Mouse (Mus musculus) forebrain, embryonic 15.5 days (tissue): ENCODE data around the gene Cdk5rap1. TPM values are rescaled to one million over a fixed set of nuclear protein-coding genes. Genes with fewer than 3 reads are reported as not detected.

ENCODE experiments used
- ATAC-seq: fragments of 200-750 bp; cut with Nextera tagmentation; replicated peaks from 2 replicates; pipeline ENCODE4 v1.8.0; 2017; ENCODE audit warnings: mild to moderate bottlenecking, moderate TSS enrichment, moderate library complexity
- H3K27ac ChIP-seq: fragments of 300-500 bp; sonication (generic); replicated peaks from 2 replicates; pipeline ENCODE4 v1.5.1; 2015; ENCODE audit warnings: mild to moderate bottlenecking, inconsistent platforms
- H3K27me3 ChIP-seq: fragments of 300-500 bp; sonication (generic); 2 replicates; pipeline ENCODE4 v1.6.1; 2015; ENCODE audit warnings: inconsistent platforms
- H3K36me3 ChIP-seq: fragments of 300-500 bp; sonication (generic); 2 replicates; pipeline ENCODE4 v1.6.1; 2015; ENCODE audit warnings: mild to moderate bottlenecking, inconsistent platforms
- H3K4me1 ChIP-seq: fragments of 300-500 bp; sonication (generic); 2 replicates; pipeline ENCODE4 v1.6.1; 2015; ENCODE audit warnings: inconsistent platforms
- H3K4me2 ChIP-seq: fragments of 300-500 bp; sonication (generic); replicated peaks from 2 replicates; pipeline ENCODE4 v1.6.1; 2015; ENCODE audit warnings: mild to moderate bottlenecking, inconsistent platforms
- H3K4me3 ChIP-seq: fragments of 300-500 bp; sonication (generic); 2 replicates; pipeline ENCODE4 v1.5.1; 2015; ENCODE audit warnings: mild to moderate bottlenecking, inconsistent platforms
- H3K9ac ChIP-seq: fragments of 300-500 bp; sonication (generic); replicated peaks from 2 replicates; pipeline ENCODE4 v1.6.1; 2015; ENCODE audit warnings: mild to moderate bottlenecking, inconsistent platforms
- H3K9me3 ChIP-seq: fragments of 300-500 bp; sonication (generic); 2 replicates; pipeline ENCODE4 v1.6.1; 2016; ENCODE audit warnings: inconsistent platforms
- WGBS: fragments of 180-500 bp; shearing (Covaris S2); methylation state at CpG from one replicate; pipeline ENCODE4 v1.1.7; 2015; ENCODE audit warnings: mixed read lengths; 5-methylcytosine and 5-hydroxymethylcytosine counted together
- polyA plus RNA-seq: library from polyadenylated mRNA; unstranded; fragments of >200 nt; fragmentation: Nextera tagmentation; extraction: Ambion mirVana; gene quantifications from 2 replicates; pipeline ENCODE4 v1.2.1, GENCODE M21; 2015

The Cdk5rap1 gene
- polyA plus RNA-seq, 1 experiment from 2014 or later, result 15.3 TPM

DNA sequence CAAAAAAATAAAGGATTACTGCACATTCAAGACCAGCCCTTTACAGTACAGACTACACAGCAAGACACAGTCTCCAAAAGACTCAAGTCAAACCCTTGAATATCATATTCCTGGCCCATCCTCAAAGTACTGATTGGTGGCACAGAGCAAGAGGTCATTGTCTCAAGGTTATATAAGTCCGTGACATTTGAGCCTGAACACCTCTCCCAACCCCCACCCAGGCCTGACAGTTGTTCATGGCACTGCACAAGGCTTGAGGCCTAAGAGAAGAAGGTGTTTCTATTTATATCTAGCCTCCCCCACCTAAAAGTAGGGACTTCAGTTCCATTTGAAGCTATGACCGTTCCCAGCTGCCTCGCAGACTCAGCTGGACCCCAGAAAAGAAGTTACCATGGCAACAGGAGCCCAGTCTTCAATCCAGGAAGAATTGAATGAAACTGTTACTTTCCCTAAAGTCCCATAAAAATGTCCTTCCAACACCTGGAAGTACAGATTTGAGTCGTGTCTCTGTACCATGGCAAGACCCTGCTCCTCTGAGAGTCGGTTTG lies 32.7 kb upstream of the Cdk5rap1 start:
- no peak overlapping the region for H3K4me2 ChIP-seq
- H3K4me1 ChIP-seq, result peaks cover 19% of the 10 kb centered on the region
- H3K36me3 ChIP-seq, result no peaks in the 10 kb centered on the region
- no peaks in the 10 kb centered on the region for H3K9me3 ChIP-seq
- ATAC-seq, result no peak
- H3K4me3 ChIP-seq, result no peak overlapping the region
- H3K9ac ChIP-seq, result no peak overlapping the region
- H3K27ac ChIP-seq, result no peak overlapping the region
- no peaks in the 10 kb centered on the region for H3K27me3 ChIP-seq
- WGBS, result 46% methylated on average over 5 of the region's 5 CpGs

DNA sequence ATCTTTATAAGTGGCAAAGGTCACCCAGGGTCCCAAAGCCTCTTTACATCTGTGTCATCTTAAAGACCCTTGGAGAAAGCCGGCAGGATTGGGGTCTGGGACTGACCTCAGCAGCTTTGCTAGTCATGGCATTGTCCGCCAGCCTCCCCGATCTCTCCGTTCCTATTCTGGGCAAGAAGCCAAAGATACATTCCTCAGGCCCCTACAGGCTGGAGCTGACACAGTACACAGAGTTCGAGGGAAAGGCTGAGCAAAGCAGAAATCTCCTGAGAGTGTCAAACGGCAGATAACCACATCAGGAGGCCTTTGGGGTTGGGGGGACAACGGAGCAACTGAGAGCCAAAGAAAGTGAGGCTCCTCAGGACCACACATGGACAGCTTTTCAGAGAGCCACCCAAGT lies 30.0 kb upstream of the Cdk5rap1 start:
- no peak overlapping the region for H3K4me2 ChIP-seq
- H3K27ac ChIP-seq, result no peak overlapping the region
- 14% methylated on average over 7 of the region's 7 CpGs for WGBS
- no peak overlapping the region for H3K4me3 ChIP-seq
- H3K9ac ChIP-seq, result no peak overlapping the region
- no peaks in the 10 kb centered on the region for H3K27me3 ChIP-seq
- no peak for ATAC-seq
- H3K36me3 ChIP-seq, result no peaks in the 10 kb centered on the region
- no peaks in the 10 kb centered on the region for H3K9me3 ChIP-seq
- peaks cover 15% of the 10 kb centered on the region for H3K4me1 ChIP-seq

DNA sequence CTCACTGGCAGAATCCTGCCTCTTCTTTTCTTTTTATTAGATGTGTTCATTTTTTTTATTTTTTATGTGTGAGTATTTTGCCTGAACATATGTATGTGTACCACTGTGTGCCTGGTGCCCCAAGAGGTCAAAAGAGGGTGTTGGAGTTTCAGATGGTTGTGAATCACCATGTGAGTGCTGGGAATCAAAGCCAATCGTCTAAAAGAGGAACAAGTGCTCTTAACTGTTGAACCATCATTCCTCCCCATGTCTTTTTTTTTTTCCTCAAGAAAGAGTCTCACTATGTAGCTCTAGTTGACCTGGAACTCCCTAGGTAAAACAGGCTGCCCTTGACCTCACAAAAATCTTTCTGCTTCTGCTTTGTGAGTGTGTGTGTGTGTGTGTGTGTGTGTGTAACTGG lies 29.2 kb upstream of the Cdk5rap1 start:
- Histone ChIP-seq H3K36me3 (no peaks in the 10 kb centered on the region), H3K27me3 (no peaks in the 10 kb centered on the region), H3K9ac (no peak overlapping the region), H3K4me2 (no peak overlapping the region), H3K9me3 (no peaks in the 10 kb centered on the region), H3K4me1 (peaks cover 9% of the 10 kb centered on the region), H3K4me3 (no peak overlapping the region), H3K27ac (no peak overlapping the region)
- 59% methylated on average over 1 of the region's 1 CpGs for WGBS
- no peak for ATAC-seq

DNA sequence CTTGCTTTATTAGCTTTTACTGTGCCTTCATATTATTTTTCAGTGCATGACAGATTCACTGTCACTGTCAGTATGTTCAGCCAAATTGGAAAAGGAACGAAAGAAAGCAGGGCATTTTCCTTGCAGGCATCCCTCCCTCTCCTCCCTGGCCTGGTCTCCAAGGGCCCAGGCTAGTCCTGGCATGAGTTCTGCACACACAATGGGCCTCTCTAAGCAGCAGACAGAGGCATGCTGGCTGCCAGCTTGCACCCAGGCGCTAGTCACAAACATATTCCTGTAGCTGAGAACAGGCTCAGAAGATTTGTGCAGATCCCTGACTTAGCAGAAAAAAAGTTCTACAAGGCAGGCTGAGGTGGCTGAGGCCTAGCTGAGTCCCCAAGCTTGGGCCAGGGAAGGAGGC lies 26.5 kb upstream of the Cdk5rap1 start:
- WGBS, result 42% methylated on average over 2 of the region's 2 CpGs
- no peak overlapping the region for H3K4me2 ChIP-seq
- H3K4me1 ChIP-seq, result peaks cover 4% of the 10 kb centered on the region; the same call in 1 of the 2 replicates
- H3K36me3 ChIP-seq, result no peaks in the 10 kb centered on the region
- H3K4me3 ChIP-seq, result no peak overlapping the region
- no peaks in the 10 kb centered on the region for H3K27me3 ChIP-seq
- no peak overlapping the region for H3K9ac ChIP-seq
- peak; percentile 74 for ATAC-seq
- peak overlapping the region; percentile 21 for H3K27ac ChIP-seq
- H3K9me3 ChIP-seq, result no peaks in the 10 kb centered on the region

DNA sequence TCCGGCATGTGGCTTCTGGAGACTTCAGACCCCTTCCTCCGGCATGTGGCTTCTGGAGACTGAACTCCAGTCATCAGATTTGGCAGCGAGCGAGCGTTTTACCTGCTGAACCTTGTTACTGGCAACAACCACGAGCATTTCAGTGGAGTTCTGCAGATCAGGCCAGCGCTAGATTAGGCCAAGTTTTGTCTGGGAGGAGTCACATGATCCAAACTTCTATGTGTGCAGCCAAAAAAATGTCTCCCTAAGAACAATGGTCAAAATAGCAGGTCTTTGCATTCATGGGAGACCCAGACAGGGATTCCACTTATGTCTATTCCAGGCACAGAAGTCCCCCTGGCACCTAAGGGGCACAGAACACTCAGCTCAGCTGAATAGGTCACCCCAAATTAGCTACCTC lies 25.5 kb upstream of the Cdk5rap1 start:
- Histone ChIP-seq H3K27me3 (no peaks in the 10 kb centered on the region), H3K9me3 (no peaks in the 10 kb centered on the region), H3K4me1 (peaks cover 4% of the 10 kb centered on the region; the same call in 1 of the 2 replicates), H3K4me3 (no peak overlapping the region), H3K27ac (peak overlapping the region; percentile 28), H3K9ac (no peak overlapping the region), H3K4me2 (no peak overlapping the region), H3K36me3 (no peaks in the 10 kb centered on the region)
- ATAC-seq, result no peak
- WGBS, result 68% methylated on average over 7 of the region's 7 CpGs

DNA sequence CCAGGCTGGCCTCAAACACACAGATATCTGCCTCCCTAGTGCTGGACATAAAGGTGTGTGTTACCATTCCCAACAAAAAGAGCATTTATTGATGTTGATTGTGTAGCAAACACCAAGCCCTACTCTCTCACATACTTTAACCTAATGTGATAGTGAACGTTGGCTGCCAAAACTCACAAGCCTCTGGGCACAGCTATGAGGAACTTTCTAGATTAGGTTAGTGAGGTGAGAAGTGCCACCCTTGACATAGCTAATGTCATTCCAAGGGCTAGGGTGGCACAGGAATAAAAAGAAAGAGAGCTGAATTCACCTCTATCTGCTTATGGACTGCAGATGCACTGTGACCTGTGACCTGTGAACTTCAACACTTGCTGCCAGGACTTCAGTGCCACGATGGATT lies 23.7 kb upstream of the Cdk5rap1 start:
- Histone ChIP-seq H3K4me3 (no peak overlapping the region), H3K9ac (no peak overlapping the region), H3K27me3 (no peaks in the 10 kb centered on the region), H3K27ac (no peak overlapping the region), H3K9me3 (no peaks in the 10 kb centered on the region), H3K36me3 (no peaks in the 10 kb centered on the region), H3K4me2 (no peak overlapping the region), H3K4me1 (no peaks in the 10 kb centered on the region)
- no peak for ATAC-seq
- 97% methylated on average over 2 of the region's 2 CpGs for WGBS

DNA sequence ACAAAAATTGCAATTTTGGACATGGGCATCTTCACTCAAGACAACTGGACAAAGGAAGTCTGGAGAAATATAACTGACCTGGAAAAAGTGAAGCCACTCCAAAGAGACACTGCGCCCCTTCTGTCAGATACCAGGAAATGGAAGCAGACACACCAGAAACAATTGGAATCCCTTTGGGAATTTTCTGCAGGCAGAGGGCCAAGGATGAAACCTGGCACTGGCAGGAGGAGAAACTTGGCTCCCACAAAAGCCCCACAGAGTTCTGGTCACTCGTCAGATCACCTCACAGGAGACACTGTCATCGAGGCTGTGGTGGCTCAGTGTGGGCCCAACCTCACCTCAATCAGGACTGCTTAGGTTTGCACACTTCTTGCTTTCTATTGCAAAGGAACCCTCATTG lies 21.8 kb upstream of the Cdk5rap1 start:
- no peaks in the 10 kb centered on the region for H3K36me3 ChIP-seq
- H3K4me3 ChIP-seq, result no peak overlapping the region
- H3K9ac ChIP-seq, result no peak overlapping the region
- H3K9me3 ChIP-seq, result no peaks in the 10 kb centered on the region
- H3K4me1 ChIP-seq, result no peaks in the 10 kb centered on the region
- 74% methylated on average over 3 of the region's 3 CpGs for WGBS
- H3K4me2 ChIP-seq, result no peak overlapping the region
- no peak overlapping the region for H3K27ac ChIP-seq
- no peak for ATAC-seq
- no peaks in the 10 kb centered on the region for H3K27me3 ChIP-seq

DNA sequence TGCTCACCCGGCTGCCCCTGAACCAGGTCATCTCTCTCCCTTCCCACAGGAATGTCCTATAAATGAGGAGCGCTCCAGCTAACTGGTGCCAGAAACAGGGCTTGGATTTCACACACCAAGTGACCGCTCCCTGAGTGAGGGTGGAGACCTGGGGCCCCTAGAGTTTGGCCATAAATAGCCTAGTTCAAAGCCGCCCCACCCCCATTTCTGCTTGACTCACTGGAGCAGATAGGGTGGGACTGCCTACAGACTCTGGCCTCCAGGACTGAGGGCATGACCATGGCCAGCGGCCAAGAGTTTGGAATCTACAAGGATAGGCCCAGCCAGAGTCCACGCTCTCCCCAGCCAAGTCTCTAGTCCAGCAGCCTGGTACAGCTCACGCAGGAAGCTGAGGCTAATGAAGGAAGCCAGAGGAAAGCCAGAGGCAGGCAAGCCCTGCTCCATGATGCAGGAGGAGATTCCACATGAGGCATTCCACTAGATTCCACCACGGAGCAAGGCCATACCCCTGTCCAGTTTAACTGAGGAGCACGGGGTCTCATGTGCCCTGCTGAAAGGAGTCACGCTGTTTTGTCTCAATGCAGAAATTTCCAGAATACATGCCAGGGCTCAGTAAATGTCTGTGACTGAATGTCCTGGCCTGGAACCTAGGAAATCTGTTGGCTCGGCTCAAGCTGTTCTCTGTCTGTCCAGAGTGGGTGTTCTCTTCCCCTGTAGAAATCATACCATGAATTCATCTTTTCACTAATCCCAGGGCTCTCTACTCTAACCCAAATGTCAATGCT lies 17.6 kb upstream of the Cdk5rap1 start:
- H3K4me3 ChIP-seq, result no peak overlapping the region
- no peaks in the 10 kb centered on the region for H3K36me3 ChIP-seq
- no peaks in the 10 kb centered on the region for H3K4me1 ChIP-seq
- H3K9ac ChIP-seq, result no peak overlapping the region
- 85% methylated on average over 11 of the region's 11 CpGs for WGBS
- H3K4me2 ChIP-seq, result no peak overlapping the region
- H3K27me3 ChIP-seq, result no peaks in the 10 kb centered on the region
- H3K9me3 ChIP-seq, result no peaks in the 10 kb centered on the region
- no peak overlapping the region for H3K27ac ChIP-seq
- no peak for ATAC-seq

DNA sequence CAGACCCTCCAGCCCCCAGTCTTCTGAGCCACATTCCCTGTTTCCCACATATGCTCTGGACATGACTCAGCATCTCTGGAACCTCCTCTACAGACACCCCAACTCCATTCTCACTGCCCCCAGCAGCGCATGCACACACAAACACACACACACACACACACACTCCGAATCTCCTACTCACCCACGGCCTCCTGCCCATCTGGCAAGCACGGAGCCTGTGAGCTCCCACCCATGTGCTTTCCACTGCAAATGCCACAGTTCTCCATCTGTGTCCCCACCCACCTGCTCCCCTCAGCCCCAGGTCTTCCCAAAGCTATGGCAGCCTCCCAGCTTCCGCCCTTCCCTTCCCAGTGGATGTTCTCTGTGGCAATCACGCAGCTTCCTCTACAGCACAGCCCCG lies 6.3 kb upstream of the Cdk5rap1 start:
- Histone ChIP-seq H3K36me3 (no peaks in the 10 kb centered on the region), H3K27me3 (no peaks in the 10 kb centered on the region), H3K4me3 (no peak overlapping the region), H3K4me2 (no peak overlapping the region), H3K9me3 (no peaks in the 10 kb centered on the region), H3K27ac (no peak overlapping the region), H3K4me1 (no peaks in the 10 kb centered on the region), H3K9ac (no peak overlapping the region)
- WGBS, result 87% methylated on average over 7 of the region's 7 CpGs
- no peak for ATAC-seq

DNA sequence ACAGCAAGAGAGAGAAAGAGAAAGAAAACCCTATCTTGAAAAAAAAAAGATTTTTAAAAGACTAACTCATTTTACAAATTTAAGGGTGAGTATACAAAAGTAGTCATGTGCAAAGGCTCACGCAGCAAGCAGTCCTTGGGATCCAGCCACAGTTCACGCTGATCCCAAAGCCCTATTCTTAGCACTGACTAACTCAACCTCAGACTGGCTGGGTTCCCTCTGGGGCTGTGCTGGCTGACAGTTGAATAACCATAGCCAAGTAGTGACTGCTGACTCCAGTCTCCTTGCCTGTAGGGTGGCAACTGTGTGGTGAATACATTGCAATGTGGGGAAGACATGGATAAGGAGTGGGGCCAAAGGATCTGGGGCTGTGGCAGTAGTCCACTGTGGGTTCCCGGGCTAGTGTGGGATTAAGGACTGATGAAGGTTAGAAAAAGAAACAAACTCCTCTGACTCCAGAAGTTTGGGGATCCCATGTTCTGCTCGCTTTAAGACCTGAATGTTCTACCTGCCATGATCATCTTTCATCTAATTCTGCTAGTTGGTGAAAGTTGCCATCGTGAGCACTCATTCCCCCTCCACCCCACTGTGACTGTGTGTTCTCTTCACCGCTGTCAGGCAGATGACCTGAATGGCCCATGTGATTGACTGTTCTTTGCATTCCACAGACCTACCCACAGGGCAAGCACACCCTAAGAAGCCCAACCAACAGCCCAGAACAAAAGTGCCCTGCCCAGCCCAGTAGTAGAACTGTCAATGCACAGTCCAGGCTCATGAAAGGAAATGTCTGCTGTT lies 2.2 kb upstream of the Cdk5rap1 start:
- H3K27ac ChIP-seq, result no peak overlapping the region
- peaks cover 9% of the 10 kb centered on the region for H3K4me1 ChIP-seq
- H3K27me3 ChIP-seq, result no peaks in the 10 kb centered on the region
- no peaks in the 10 kb centered on the region for H3K36me3 ChIP-seq
- 87% methylated on average over 6 of the region's 6 CpGs for WGBS
- ATAC-seq, result no peak
- no peaks in the 10 kb centered on the region for H3K9me3 ChIP-seq
- no peak overlapping the region for H3K4me2 ChIP-seq
- no peak overlapping the region for H3K9ac ChIP-seq
- H3K4me3 ChIP-seq, result no peak overlapping the region

DNA sequence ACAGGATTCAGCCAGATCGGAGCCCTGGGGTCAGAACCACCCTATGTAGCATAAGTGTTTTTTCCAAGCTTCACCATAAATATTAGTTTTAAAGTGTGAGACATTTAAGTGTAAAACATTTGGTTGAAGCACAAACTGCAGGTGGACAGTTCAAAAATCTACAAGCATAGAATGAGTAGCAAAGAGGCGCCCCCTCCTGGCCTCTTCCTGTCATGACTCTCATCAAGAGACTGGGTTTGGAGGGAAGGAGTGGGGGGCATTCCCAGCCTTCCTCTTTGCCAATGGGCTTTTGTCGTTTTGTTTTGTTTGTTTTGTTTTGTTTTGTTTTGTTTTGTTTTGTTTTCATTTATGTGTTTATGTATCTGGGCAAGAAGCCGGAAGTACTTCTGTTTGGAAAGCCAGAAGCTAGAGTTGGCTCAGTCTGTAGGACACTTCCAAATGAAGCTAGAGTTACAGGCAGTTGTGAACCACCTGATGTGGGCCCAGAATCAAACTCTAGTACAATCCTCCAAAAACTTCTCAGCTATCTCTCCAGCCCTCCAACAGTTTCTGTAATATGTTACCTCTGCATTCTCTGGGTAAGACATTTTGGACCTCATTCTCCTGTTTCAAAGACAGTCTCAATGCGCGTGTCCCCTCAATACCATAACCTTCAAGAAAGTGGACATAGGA lies 1.3 kb upstream of the Cdk5rap1 start:
- ATAC-seq, result no peak
- 63% methylated on average over 6 of the region's 6 CpGs for WGBS
- Histone ChIP-seq H3K4me3 (no peak overlapping the region), H3K9ac (no peak overlapping the region), H3K9me3 (no peaks in the 10 kb centered on the region), H3K4me2 (no peak overlapping the region), H3K27ac (no peak overlapping the region), H3K27me3 (no peaks in the 10 kb centered on the region), H3K36me3 (no peaks in the 10 kb centered on the region), H3K4me1 (peaks cover 9% of the 10 kb centered on the region)
